Mouse (Mus musculus) C3H10T1/2 (cell line): ENCODE results near the gene Slc27a2. TPM values are rescaled to one million over a fixed set of nuclear protein-coding genes. Genes with fewer than 3 reads are reported as not detected.

Experiments
- polyA plus RNA-seq, 2 experiments: library from polyadenylated mRNA; unstranded; fragments of >200 nt; fragmentation: generic; extraction: Trizol; gene quantifications; one replicate each; pipeline ENCODE4 v1.2.1; 2012; ENCODE audit warnings: missing spikeins in 2 of 2

Slc27a2 gene
- polyA plus RNA-seq = not detected

DNA sequence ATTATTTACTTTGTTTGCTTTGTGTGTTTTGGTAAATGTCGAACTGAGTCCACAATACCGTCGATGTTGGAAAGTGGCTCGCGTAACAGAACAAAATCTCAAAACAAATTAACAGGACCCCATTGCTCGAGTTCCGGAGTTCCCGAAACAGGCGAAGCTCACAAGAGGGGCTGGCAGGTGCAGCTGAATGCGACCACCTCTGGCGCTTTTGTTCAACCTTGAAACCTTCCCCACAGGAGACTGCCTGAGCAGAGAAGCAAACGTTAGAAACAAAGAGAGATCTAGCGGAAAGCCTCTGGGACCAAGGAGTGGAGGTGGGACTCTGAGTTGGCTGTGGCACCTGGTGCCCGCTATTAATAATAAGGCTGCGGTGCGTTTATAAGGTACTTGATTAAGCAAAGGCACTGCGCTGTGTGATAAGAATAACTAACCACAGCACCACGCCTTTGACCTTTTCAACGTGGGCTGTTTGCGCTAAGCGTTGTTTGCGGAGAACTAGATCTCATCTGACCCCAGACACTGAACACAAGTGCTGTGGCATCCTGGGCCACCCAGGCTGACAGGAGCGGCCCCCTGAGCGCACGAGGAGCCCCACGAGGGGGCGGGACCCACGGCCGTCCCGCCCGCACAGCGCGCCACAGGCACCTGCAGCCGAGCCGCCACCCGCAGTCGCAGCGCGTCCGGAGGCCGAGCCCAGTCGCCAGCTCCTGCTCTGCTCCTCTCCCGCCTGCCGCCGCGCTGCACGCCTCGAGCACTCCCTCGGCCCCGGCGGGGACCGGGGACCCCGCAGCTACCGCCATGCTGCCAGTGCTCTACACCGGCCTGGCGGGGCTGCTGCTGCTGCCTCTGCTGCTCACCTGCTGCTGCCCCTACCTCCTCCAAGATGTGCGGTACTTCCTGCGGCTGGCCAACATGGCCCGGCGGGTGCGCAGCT, at the start of gene Slc27a2:
TSS of gene Slc27a2 (plus strand) at position 51 of the 934 bp plus-strand sequence.

DNA sequence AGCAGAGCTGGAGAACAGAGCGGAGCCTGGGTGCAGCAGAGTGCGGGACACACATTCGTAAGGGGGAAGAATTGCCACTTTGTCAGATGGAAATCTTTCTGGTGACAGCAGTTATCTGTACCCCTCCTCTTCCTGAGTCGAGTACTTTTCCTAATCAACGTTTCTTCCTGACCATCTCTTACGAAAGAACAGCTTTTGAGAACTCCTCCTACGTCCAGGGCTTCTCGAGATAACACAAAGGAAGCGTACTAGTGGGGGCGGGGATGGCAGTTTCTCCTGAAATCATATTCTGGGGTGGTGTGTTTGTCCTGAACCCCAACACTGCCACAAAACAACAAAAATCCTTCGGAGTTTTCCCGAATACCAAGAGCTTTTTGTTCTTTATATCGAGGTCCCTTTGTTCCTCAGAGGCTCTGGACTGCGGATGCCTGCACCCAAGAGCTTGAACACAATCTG, 67.1 kb downstream of the Slc27a2 start, which contains the start of gene Hdc:
TSS of gene Hdc (minus strand) at position 51 of the 456 bp plus-strand sequence.

Other genes with a start within 250 kb of the Slc27a2 start
- under 1 TPM; under 0.01 to 0.01 TPM for gene Atp8b4, start 51.7 kb upstream of the Slc27a2 start, polyA plus RNA-seq
- under 1 TPM; 0.06 to 0.45 TPM for gene Hdc, start 66.9 kb downstream of the Slc27a2 start, polyA plus RNA-seq
- gene Gabpb1, start 123.9 kb downstream of the Slc27a2 start, polyA plus RNA-seq = 1 to 10 TPM; 2.1 to 9.2 TPM
- gene Usp8, start 154.9 kb downstream of the Slc27a2 start, polyA plus RNA-seq = 10 to 100 TPM in 1 of 2 experiments, under 1 TPM in 1; 0.87 to 12.4 TPM
- 1 to 10 TPM in 1 of 2 experiments, under 1 TPM in 1; 0.78 to 2.5 TPM for gene Usp50, start 231.1 kb downstream of the Slc27a2 start, polyA plus RNA-seq